Mouse (Mus musculus) liver, adult 2 months (tissue): ENCODE measurements around the gene Arfgef2. TPM values are rescaled to one million over a fixed set of nuclear protein-coding genes. Genes with fewer than 3 reads are reported as not detected.

ENCODE experiments used
- DNase-seq: peaks from one replicate; pipeline ENCODE4 v3.0.0-alpha.2; 2011; ENCODE audit warnings: low read depth, low spot score; ENCODE audit errors: extremely low read depth
- H3K27ac ChIP-seq: fragments of 200-500 bp; replicated peaks from 2 replicates; pipeline ENCODE4 v1.5.1; 2012; ENCODE audit warnings: low read depth, mild to moderate bottlenecking, control low read depth, inconsistent platforms, low read length; ENCODE audit not compliant: insufficient read depth
- H3K27me3 ChIP-seq: fragments of 200-500 bp; 2 replicates; pipeline ENCODE4 v1.6.1; 2012; ENCODE audit warnings: mild to moderate bottlenecking, moderate library complexity, low read length, inconsistent platforms; ENCODE audit not compliant: control insufficient read depth, insufficient read depth
- H3K36me3 ChIP-seq: fragments of 200-500 bp; 2 replicates; pipeline ENCODE4 v1.6.1; 2012; ENCODE audit warnings: low read length, inconsistent platforms; ENCODE audit not compliant: control insufficient read depth, insufficient read depth
- H3K4me1 ChIP-seq: fragments of 200-500 bp; 2 replicates; pipeline ENCODE4 v1.6.1; 2011; ENCODE audit warnings: low read length; ENCODE audit not compliant: control insufficient read depth, insufficient read depth
- H3K4me3 ChIP-seq: fragments of 200-500 bp; 2 replicates; pipeline ENCODE4 v1.5.1; 2011; ENCODE audit warnings: low read depth, mild to moderate bottlenecking, control low read depth, low read length, moderate library complexity; ENCODE audit not compliant: insufficient read depth
- H3K79me2 ChIP-seq: fragments of 200-500 bp; 2 replicates; pipeline ENCODE4 v1.6.1; 2012; ENCODE audit warnings: inconsistent platforms, mild to moderate bottlenecking, low read length, moderate library complexity; ENCODE audit not compliant: control insufficient read depth, insufficient read depth
- H3K9ac ChIP-seq: fragments of 200-500 bp; 2 replicates; pipeline ENCODE4 v1.6.1; 2012; ENCODE audit warnings: low read depth, mild to moderate bottlenecking, control low read depth, inconsistent platforms, low read length
- CTCF ChIP-seq: fragments of 200-500 bp; IDR thresholded peaks from 2 replicates; pipeline ENCODE4 v1.5.1; 2011; ENCODE audit warnings: low read depth, low read length, control low read depth
- POLR2A ChIP-seq: fragments of 200-500 bp; IDR thresholded peaks from 2 replicates; pipeline ENCODE4 v1.6.1; 2011; ENCODE audit warnings: low read length, control low read depth; ENCODE audit not compliant: insufficient read depth; ENCODE audit errors: extremely low read depth
- WGBS: fragments of 180-500 bp; shearing (Covaris S2); methylation state at CpG from one replicate; pipeline ENCODE4 v1.1.7; 2018; 5-methylcytosine and 5-hydroxymethylcytosine counted together
- polyA plus RNA-seq: library from polyadenylated mRNA; depleted of rRNA; stranded (reverse); fragments of >200 nt; gene quantifications from 2 replicates; pipeline ENCODE4 v1.2.3, GENCODE M21; 2012
- total RNA-seq: library from RNA; depleted of rRNA; stranded (reverse); fragments of >200 nt; gene quantifications from 2 replicates; pipeline ENCODE4 v1.2.3, GENCODE M21; 2014

The Arfgef2 gene
- total and polyA plus RNA-seq, 2 experiments, result 13.5 to 18.3 TPM

DNA sequence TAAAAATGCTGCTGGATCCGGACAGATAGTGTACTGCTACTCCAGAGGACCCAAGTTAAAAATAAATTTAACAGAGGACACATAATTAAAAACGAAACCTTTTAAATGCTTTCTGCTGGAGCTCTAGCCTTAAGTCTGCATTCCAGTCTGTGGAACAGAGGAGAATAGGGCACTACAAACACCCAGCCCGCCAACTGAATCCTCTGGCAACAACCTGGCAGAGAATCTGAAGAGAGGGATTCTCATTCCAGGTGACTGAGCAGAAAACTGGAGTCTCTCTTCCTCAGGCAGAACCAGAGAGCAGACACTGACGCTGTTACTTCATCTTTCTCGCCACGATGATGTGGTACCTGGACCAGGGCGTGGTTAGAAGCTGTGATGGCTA lies 4.9 kb upstream of the Arfgef2 start:
- no peak overlapping the region for H3K27ac ChIP-seq
- H3K36me3 ChIP-seq, result no peaks in the 10 kb centered on the region
- WGBS, result 87% methylated on average over 7 of the region's 7 CpGs
- no peak for TF ChIP-seq CTCF
- TF ChIP-seq POLR2A, result no peak
- H3K9ac ChIP-seq, result no peak overlapping the region
- no peaks in the 10 kb centered on the region for H3K4me1 ChIP-seq
- H3K4me3 ChIP-seq, result no peak overlapping the region
- no peak for DNase-seq
- H3K27me3 ChIP-seq, result no peaks in the 10 kb centered on the region
- no peaks in the 10 kb centered on the region for H3K79me2 ChIP-seq

GRCm38 (mm10) chr2:166801436-166801835 lies 4.0 kb upstream of the Arfgef2 start:
- Histone ChIP-seq H3K4me1 (0 out of 2 replicates have a peak, but pooled peaks cover 2% of the 10 kb centered on the region), H3K4me3 (no peak overlapping the region), H3K36me3 (no peaks in the 10 kb centered on the region), H3K9ac (no peak overlapping the region), H3K27me3 (no peaks in the 10 kb centered on the region), H3K27ac (no peak overlapping the region), H3K79me2 (no peaks in the 10 kb centered on the region)
- 75% methylated on average over 2 of the region's 2 CpGs for WGBS
- TF ChIP-seq POLR2A (no peak), CTCF (no peak)
- DNase-seq, result no peak

DNA sequence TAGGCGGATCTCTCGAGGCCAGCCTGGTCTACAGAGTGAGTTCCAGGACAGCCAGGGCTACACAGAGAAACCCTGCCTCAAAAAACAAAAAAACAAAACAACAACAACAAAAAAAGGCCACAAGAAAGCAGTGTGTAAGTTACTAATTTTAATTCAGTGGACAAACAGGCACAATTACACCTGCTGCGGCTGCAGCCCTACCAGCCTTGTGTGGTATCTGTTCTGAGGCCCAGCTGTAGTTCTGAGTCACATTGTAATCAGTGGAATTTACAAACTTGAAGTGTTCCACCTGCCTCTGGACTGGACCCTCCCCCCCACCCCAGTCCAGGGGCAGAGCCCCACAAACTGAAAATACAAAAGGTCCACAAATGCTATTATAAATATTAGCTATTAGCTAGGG lies 2.1 kb upstream of the Arfgef2 start:
- Histone ChIP-seq H3K36me3 (no peaks in the 10 kb centered on the region), H3K4me1 (peaks cover 9% of the 10 kb centered on the region), H3K4me3 (no peak overlapping the region), H3K79me2 (peaks cover 7% of the 10 kb centered on the region; the same call in 1 of the 2 replicates), H3K9ac (no peak overlapping the region), H3K27me3 (no peaks in the 10 kb centered on the region), H3K27ac (no peak overlapping the region)
- TF ChIP-seq POLR2A (no peak), CTCF (no peak)
- no peak for DNase-seq
- WGBS, result 96% methylated on average over 3 of the region's 3 CpGs

DNA sequence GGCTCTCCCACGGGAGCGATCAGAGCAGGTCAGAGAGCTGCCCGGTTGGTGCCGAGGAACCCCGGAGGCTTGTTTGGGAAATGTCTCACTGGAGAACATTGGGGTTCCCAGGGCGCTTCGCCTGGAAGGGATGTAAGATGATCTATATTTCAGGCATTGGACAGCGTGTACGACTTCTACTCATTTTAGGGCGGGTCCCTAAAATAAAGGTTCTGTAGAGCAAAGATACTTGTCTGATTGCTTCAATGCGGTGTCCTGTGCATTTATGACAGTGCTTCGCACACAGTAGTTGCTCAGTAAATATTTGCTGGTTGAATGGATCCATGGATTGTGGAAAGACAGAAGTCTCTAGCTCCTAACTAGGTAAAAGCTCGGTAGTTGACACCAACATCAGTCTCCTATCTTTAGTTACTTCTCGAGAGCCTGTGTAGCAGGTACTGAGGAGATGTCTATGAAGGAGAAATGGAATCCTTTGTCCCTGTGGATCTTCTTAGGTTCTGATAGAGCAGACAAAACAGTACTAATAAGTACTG lies 851 bp downstream of the Arfgef2 start:
- TF ChIP-seq CTCF (no peak), POLR2A (no peak)
- Histone ChIP-seq H3K4me3 (peak overlapping the region; percentile 91), H3K27me3 (no peaks in the 10 kb centered on the region), H3K27ac (peak overlapping the region; percentile 77), H3K4me1 (peaks cover 9% of the 10 kb centered on the region), H3K79me2 (peaks cover 17% of the 10 kb centered on the region; the same call in 1 of the 2 replicates), H3K36me3 (no peaks in the 10 kb centered on the region), H3K9ac (peak overlapping the region; percentile 95)
- 3% methylated on average over 14 of the region's 14 CpGs for WGBS
- DNase-seq, result peak; percentile 51

DNA sequence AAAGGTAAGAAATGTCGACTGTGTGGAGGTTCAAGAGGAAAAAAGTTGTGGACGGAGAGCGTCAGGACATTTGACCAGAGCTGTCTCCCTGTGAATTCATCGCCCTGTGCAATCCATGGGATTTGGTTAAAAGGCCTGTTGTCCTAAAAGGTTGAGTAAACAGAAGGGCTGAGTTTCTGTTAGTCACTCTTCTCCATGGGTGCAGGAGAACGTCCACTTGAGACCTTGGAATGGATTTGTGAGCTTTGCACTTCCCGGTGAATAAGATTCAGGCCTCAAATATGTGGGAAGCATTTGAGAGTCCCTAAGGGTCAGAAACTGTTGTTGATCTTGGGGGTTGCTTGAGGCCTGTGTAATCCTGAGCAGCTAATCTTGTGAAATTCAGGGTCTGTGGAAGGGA lies 1.4 kb downstream of the Arfgef2 start:
- 24% methylated on average over 6 of the region's 6 CpGs for WGBS
- Histone ChIP-seq H3K27ac (peak overlapping the region; percentile 48), H3K27me3 (no peaks in the 10 kb centered on the region), H3K9ac (peak overlapping the region; percentile 49), H3K79me2 (peaks cover 21% of the 10 kb centered on the region; the same call in 1 of the 2 replicates), H3K4me3 (peak overlapping the region; percentile 91; the same call in 1 of the 2 replicates), H3K36me3 (no peaks in the 10 kb centered on the region), H3K4me1 (peaks cover 9% of the 10 kb centered on the region)
- peak; percentile 87 for DNase-seq
- TF ChIP-seq POLR2A, result no peak
- no peak for TF ChIP-seq CTCF

- H3K9ac ChIP-seq, result no peak overlapping the region
- DNase-seq, result no peak
- 88% methylated on average over 5 of the region's 5 CpGs for WGBS
- peaks cover 24% of the 10 kb centered on the region; the same call in 1 of the 2 replicates for H3K79me2 ChIP-seq
- H3K4me1 ChIP-seq, result peaks cover 9% of the 10 kb centered on the region
- H3K27me3 ChIP-seq, result no peaks in the 10 kb centered on the region
- H3K4me3 ChIP-seq, result no peak overlapping the region
- no peaks in the 10 kb centered on the region for H3K36me3 ChIP-seq
- TF ChIP-seq POLR2A (no peak), CTCF (no peak)
- H3K27ac ChIP-seq, result no peak overlapping the region
Observed at GRCm38 (mm10) chr2:166809499-166809898, 4.1 kb downstream of the Arfgef2 start.
